Mouse (Mus musculus): ENCODE results near the gene Nrxn3. TPM values are rescaled to one million over a fixed set of nuclear protein-coding genes. Genes with fewer than 3 reads are reported as not detected.

Nrxn3 gene
- polyA plus RNA-seq, 1 experiment from 2014 or later = 4.4 TPM

GRCm38 (mm10) chr12:88746788-88747187 is 24.1 kb downstream of the Nrxn3 start:
- no peak for DNase-seq (ENCODE audit: low spot score)
- no peaks in the 10 kb centered on the region for H3K27me3 ChIP-seq (replicated peaks; ENCODE audit: low read depth, poor library complexity, severe bottlenecking)
- no peaks in the 10 kb centered on the region for H3K36me3 ChIP-seq (replicated peaks)
- no peaks in the 10 kb centered on the region for H3K4me1 ChIP-seq
- H3K9me3 ChIP-seq = no peaks in the 10 kb centered on the region
- 79% methylated on average over 5 of the region's 5 CpGs for WGBS
- H3K4me3 ChIP-seq = no peak overlapping the region
- no peak overlapping the region for H3K27ac ChIP-seq (replicated peaks)

DNA sequence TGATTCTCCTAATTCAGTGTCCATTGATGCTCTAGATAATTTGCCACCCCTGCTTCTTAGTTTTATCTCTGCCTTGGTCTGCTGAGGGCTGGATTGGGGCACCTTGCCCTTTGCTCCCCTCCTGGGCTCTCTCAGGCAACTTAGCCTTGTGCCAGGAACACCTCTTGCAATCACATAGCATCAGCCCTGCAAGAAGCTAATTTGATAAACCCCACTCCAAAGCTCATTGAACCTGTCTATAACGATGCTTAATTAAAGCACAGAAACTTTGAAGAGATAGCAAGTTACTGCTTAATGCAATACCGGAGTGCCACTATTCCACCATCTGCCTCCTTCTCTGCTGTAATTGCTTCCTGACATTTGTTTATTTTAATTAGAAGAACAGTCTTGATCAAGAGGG is 42.1 kb downstream of the Nrxn3 start:
- no peaks in the 10 kb centered on the region for H3K4me1 ChIP-seq
- 57% methylated on average over 2 of the region's 2 CpGs for WGBS
- no peak overlapping the region for H3K4me3 ChIP-seq
- no peaks in the 10 kb centered on the region for H3K36me3 ChIP-seq (replicated peaks)
- H3K9me3 ChIP-seq = no peaks in the 10 kb centered on the region
- no peaks in the 10 kb centered on the region for H3K27me3 ChIP-seq (replicated peaks; ENCODE audit: low read depth, poor library complexity, severe bottlenecking)
- no peak overlapping the region for H3K27ac ChIP-seq (replicated peaks)
- no peak for DNase-seq (ENCODE audit: low spot score)

DNA sequence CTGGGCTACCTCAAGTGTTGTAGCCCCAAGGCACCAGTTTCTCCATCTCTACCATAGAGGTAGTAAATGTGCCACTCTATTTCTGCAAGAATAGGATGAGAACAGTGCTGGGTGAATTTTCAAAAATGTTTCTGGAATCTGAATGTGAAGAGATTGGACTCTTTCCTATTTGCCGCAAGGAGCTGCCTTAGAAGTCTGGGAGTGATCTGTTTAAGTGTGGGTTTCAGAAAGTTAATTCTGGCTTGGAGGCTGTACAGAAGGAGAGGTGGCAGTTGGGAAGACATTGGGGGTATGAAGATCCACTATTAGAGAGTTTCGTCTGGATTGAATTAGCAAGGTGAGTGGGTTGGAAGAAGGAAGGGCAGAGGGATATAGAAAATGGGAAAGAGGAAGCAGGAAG is 52.0 kb downstream of the Nrxn3 start:
- Histone ChIP-seq H3K9me3 (no peaks in the 10 kb centered on the region), H3K36me3 (replicated peaks) (no peaks in the 10 kb centered on the region), H3K27me3 (replicated peaks; ENCODE audit: low read depth, poor library complexity, severe bottlenecking) (no peaks in the 10 kb centered on the region), H3K4me3 (no peak overlapping the region), H3K4me1 (no peaks in the 10 kb centered on the region), H3K27ac (replicated peaks) (no peak overlapping the region)
- DNase-seq (ENCODE audit: low spot score) = no peak
- 82% methylated on average over 2 of the region's 2 CpGs for WGBS

DNA sequence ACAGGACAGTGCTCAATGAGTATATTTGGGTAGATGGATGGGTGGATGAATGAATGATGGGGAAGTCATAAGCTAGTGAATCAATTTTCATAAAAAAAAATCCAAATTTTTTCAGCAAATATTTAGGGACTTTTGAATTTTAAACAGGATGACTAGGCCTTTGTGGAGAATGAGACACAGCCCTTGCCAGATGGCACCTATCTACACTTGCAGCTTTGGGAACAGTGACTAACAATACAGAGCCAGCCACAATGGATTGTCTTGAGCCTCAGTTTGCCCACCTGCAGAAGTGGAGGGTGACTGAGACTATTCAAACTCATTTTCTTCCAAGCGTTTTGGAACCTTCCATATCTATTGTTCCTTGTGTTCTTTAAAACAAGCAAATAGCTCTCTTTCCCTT is 55.4 kb downstream of the Nrxn3 start:
- no peaks in the 10 kb centered on the region for H3K36me3 ChIP-seq (replicated peaks)
- no peaks in the 10 kb centered on the region for H3K4me1 ChIP-seq
- no peaks in the 10 kb centered on the region for H3K9me3 ChIP-seq
- H3K4me3 ChIP-seq = no peak overlapping the region
- DNase-seq (ENCODE audit: low spot score) = no peak
- WGBS = 83% methylated on average over 1 of the region's 1 CpGs
- H3K27me3 ChIP-seq (replicated peaks; ENCODE audit: low read depth, poor library complexity, severe bottlenecking) = no peaks in the 10 kb centered on the region
- H3K27ac ChIP-seq (replicated peaks) = no peak overlapping the region

- Histone ChIP-seq H3K4me1 (peaks cover 10% of the 10 kb centered on the region; the same call in 1 of the 2 replicates), H3K36me3 (replicated peaks) (no peaks in the 10 kb centered on the region), H3K9me3 (no peaks in the 10 kb centered on the region), H3K4me3 (no peak overlapping the region), H3K27ac (replicated peaks) (no peak overlapping the region), H3K27me3 (replicated peaks; ENCODE audit: low read depth, poor library complexity, severe bottlenecking) (no peaks in the 10 kb centered on the region)
- DNase-seq (ENCODE audit: low spot score) = no peak
- 44% methylated on average over 10 of the region's 10 CpGs for WGBS
Observed at GRCm38 (mm10) chr12:88784199-88785147, 61.8 kb downstream of the Nrxn3 start.

GRCm38 (mm10) chr12:88793314-88793713 is 70.6 kb downstream of the Nrxn3 start:
- no peaks in the 10 kb centered on the region for H3K4me1 ChIP-seq
- H3K27me3 ChIP-seq (replicated peaks; ENCODE audit: low read depth, poor library complexity, severe bottlenecking) = no peaks in the 10 kb centered on the region
- no peak overlapping the region for H3K27ac ChIP-seq (replicated peaks)
- H3K36me3 ChIP-seq (replicated peaks) = no peaks in the 10 kb centered on the region
- no peak overlapping the region for H3K4me3 ChIP-seq
- WGBS = 85% methylated on average over 1 of the region's 1 CpGs
- no peaks in the 10 kb centered on the region for H3K9me3 ChIP-seq
- no peak for DNase-seq (ENCODE audit: low spot score)

DNA sequence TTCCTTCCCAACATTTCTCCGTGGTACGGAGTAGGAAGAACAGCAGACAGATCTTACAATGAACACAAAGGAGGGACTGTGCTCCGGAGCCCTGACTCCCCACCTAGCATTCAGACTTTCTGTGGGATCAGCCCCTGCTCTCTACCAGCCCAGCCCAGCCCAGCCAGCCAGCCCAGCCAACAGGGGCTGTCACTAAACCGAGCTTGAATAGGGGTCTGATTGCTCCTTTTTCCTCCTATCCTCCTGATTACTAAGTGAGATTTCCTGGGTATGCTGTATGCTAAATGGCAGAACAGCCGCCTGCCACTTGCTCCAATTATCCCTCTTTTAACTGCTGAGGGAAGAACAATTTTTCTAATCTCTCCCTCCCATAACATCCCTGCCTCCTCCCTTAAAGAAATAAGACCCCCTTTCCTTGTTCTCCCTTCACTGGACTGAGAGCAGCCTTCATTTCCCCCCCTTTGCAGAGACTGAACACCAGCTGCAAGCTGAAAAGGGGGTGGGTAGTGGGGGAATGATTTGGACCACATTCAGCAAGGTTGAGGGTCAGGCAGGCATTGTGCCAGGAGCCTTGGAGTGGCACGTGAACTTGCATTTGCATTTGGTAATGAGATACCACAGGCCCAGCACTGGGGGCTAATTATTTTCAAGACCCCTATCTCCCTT is 78.4 kb downstream of the Nrxn3 start:
- peak; percentile 65 for DNase-seq (ENCODE audit: low spot score)

DNA sequence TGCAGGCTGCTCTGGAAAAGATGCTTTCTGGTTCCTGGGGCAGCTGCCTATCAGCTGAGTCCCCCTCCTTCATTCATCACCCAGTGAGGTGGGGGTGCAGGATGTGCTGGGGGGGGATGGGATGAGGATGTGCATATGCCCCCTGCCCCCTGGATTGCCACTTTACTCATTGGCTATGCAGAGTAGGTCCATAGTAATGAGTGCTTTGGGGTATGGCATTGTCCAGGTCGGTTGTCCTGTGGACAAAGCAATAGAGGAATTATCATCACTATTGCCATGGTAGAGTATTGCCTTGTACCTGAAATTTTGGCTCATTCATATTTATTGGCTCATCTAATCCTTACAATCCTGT is 79.0 kb downstream of the Nrxn3 start:
- no peak overlapping the region for H3K4me3 ChIP-seq
- DNase-seq (ENCODE audit: low spot score) = no peak
- 48% methylated on average over 1 of the region's 1 CpGs for WGBS
- peaks cover 13% of the 10 kb centered on the region for H3K4me1 ChIP-seq
- peak overlapping the region; percentile 30; the same call in 1 of the 2 replicates for H3K27ac ChIP-seq (replicated peaks)
- no peaks in the 10 kb centered on the region for H3K9me3 ChIP-seq
- no peaks in the 10 kb centered on the region for H3K27me3 ChIP-seq (replicated peaks; ENCODE audit: low read depth, poor library complexity, severe bottlenecking)
- no peaks in the 10 kb centered on the region for H3K36me3 ChIP-seq (replicated peaks)

More for the DNA sequence above, 78.4 kb downstream of the Nrxn3 start:
- Histone ChIP-seq H3K36me3 (replicated peaks) (no peaks in the 10 kb centered on the region), H3K27me3 (replicated peaks; ENCODE audit: low read depth, poor library complexity, severe bottlenecking) (no peaks in the 10 kb centered on the region), H3K4me1 (peaks cover 13% of the 10 kb centered on the region), H3K27ac (replicated peaks) (peak overlapping the region; percentile 63), H3K9me3 (no peaks in the 10 kb centered on the region), H3K4me3 (no peak overlapping the region)
- 10% methylated on average over 6 of the region's 6 CpGs for WGBS

DNA sequence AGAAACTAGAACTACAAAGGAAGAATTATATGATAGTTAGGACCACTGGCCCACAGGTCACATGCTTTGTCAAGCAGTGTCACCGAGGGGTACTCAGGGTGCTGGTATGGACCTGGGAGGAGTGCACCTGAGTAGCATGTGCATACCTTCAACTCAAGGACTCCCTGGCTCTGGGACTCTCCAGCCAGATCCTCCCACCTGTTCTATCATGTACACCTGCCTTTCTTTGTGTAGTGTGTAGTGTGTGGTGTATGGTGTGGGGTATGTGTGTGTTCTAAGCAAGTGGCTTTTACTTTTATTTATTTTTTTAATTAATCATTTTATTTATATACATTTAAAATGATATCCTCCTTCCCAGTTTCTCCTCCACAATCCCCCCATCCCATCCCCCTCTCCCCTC is 86.3 kb downstream of the Nrxn3 start:
- DNase-seq (ENCODE audit: low spot score) = no peak
- WGBS = 89% methylated on average over 1 of the region's 1 CpGs
- Histone ChIP-seq H3K27me3 (replicated peaks; ENCODE audit: low read depth, poor library complexity, severe bottlenecking) (no peaks in the 10 kb centered on the region), H3K4me3 (no peak overlapping the region), H3K4me1 (peaks cover 6% of the 10 kb centered on the region; the same call in 1 of the 2 replicates), H3K36me3 (replicated peaks) (no peaks in the 10 kb centered on the region), H3K9me3 (no peaks in the 10 kb centered on the region), H3K27ac (replicated peaks) (no peak overlapping the region)

DNA sequence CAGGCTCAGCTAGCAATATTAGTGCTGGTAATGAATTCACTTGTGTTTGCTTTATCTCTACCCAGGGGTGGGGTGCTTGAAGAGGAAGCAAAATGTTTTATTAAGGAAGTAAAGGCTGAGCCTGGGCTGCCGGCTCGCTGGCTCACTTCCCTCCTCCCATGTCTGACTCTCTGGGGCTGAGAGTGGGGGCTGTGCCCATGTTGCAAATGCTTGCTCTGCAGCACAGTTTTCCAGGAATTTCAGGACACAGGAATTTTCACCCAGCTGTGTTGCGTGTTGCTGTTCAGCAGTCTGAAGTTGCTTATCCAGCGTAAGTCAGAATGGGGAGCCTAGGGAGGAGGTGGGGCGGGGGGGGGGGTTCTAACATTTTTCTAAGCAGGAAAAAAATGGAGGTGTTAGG is 89.5 kb downstream of the Nrxn3 start:
- DNase-seq (ENCODE audit: low spot score) = no peak

GRCm38 (mm10) chr12:88816865-88817264 is 94.2 kb downstream of the Nrxn3 start:
- Histone ChIP-seq H3K4me1 (peaks cover 30% of the 10 kb centered on the region), H3K36me3 (replicated peaks) (no peaks in the 10 kb centered on the region), H3K27ac (replicated peaks) (no peak overlapping the region), H3K27me3 (replicated peaks; ENCODE audit: low read depth, poor library complexity, severe bottlenecking) (no peaks in the 10 kb centered on the region), H3K4me3 (no peak overlapping the region), H3K9me3 (no peaks in the 10 kb centered on the region)
- no peak for DNase-seq (ENCODE audit: low spot score)
- 92% methylated on average over 5 of the region's 5 CpGs for WGBS

More for the DNA sequence above, 89.5 kb downstream of the Nrxn3 start:
- Histone ChIP-seq H3K4me1 (peaks cover 6% of the 10 kb centered on the region; the same call in 1 of the 2 replicates), H3K27me3 (replicated peaks; ENCODE audit: low read depth, poor library complexity, severe bottlenecking) (no peaks in the 10 kb centered on the region), H3K36me3 (replicated peaks) (no peaks in the 10 kb centered on the region), H3K4me3 (no peak overlapping the region), H3K9me3 (no peaks in the 10 kb centered on the region), H3K27ac (replicated peaks) (no peak overlapping the region)
- 62% methylated on average over 5 of the region's 5 CpGs for WGBS

- Histone ChIP-seq H3K27me3 (replicated peaks; ENCODE audit: low read depth, poor library complexity, severe bottlenecking) (no peaks in the 10 kb centered on the region), H3K36me3 (replicated peaks) (no peaks in the 10 kb centered on the region), H3K4me3 (no peak overlapping the region), H3K9me3 (no peaks in the 10 kb centered on the region), H3K4me1 (peaks cover 24% of the 10 kb centered on the region), H3K27ac (replicated peaks) (0 out of 2 replicates have a peak overlapping the region, but pooled peaks have one; percentile 11)
- DNase-seq (ENCODE audit: low spot score) = peak; percentile 36
- 60% methylated on average over 4 of the region's 4 CpGs for WGBS
Observed at GRCm38 (mm10) chr12:88818622-88819334, 96.1 kb downstream of the Nrxn3 start.

All from embryonic facial prominence, embryonic 10.5 days (tissue).